Mouse (Mus musculus): ENCODE measurements around the gene Mme.

DNA sequence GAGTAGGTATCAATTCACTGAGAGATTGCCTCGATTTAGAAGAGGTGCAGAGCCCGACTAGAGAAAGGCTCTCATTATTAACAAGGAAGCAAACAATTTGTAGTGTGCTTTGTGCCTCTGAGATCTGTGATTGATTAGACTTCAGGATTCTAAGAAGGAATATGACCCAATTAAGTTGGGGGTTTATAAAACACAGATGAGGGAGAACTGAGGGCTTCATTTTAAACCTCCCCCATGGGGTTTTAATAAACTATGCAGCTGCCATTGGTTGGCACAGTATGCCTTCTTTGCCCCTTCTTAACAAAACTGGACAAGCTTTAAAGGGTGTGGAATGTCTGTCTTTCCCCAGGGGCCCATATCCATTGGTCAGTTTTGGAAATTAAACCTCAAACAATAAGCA, 5.4 kb upstream of the Mme start:
- no peak for TF ChIP-seq CTCF (IDR thresholded peaks at IDR 0.05; ENCODE audit: low read depth)
- no peak for TF ChIP-seq EP300 (optimal IDR thresholded peaks at IDR 0.05)
